Comparison of ENCODE assay signal across 8 mouse cellular contexts in the genomic region with DNA sequence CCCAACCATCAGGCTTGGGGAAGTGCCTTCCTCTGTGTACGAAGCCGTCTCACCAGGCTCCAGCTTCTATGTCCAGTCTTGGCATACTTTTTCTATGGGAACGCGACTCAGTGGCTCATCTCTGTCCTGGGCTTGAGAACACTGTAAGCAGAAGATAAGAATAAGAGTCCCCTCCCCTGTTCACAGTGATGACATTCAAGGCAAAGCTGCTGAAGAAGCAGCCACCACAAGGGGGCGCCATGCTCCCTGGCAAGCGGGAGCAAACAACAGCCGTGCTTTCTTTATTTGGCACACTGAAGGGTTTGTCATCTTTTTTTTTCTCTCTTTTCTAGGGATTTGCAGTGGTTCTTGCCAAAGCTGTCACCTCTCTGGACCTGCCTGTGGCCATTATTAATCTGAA. TPM values are rescaled to one million over a fixed set of nuclear protein-coding genes. Genes with fewer than 3 reads are reported as not detected.
A peak's percentile ranks its signal among the peaks of the same experiment; 100 is the strongest.
DNase-seq lines count a peak whose midpoint lies in the region; ATAC-seq and TF ChIP-seq lines count a peak whose summit lies in the region.

No protein-coding gene starts in this region.

- ATAC-seq in intestine, postnatal 0 days = no peak
- no peak for ATAC-seq in intestine, embryonic 15.5 days

- H3K79me3 ChIP-seq in C2C12 (ENCODE audit: low read depth) = peaks cover 1% of the 10 kb centered on the region

- no peak overlapping the region for H3K9ac ChIP-seq in intestine, postnatal 0 days (ENCODE audit: low read depth, low read length)
- no peak overlapping the region for H3K9ac ChIP-seq in intestine, embryonic 15.5 days

- peak; percentile 64 for TF ChIP-seq CTCF in intestine, postnatal 0 days (IDR thresholded peaks at IDR 0.05; ENCODE audit: low read depth)
- peak; percentile 10 for TF ChIP-seq CTCF in C2C12 (IDR thresholded peaks at IDR 0.05; ENCODE audit: control insufficient read depth, insufficient read depth, insufficient read length)

- no peaks in the 10 kb centered on the region for H3K9me3 ChIP-seq in intestine, postnatal 0 days (ENCODE audit: control insufficient read depth)
- no peaks in the 10 kb centered on the region for H3K9me3 ChIP-seq in intestine, embryonic 15.5 days
- no peaks in the 10 kb centered on the region for H3K9me3 ChIP-seq in heart, embryonic 10.5 days

- no peak overlapping the region for H3K27ac ChIP-seq in intestine, postnatal 0 days (ENCODE audit: low read depth, low read length)
- H3K27ac ChIP-seq in intestine, embryonic 15.5 days = no peak overlapping the region
- no peak overlapping the region for H3K27ac ChIP-seq in heart, embryonic 10.5 days

- no peak overlapping the region for H3K4me2 ChIP-seq in intestine, postnatal 0 days (replicated peaks; ENCODE audit: low read depth)
- H3K4me2 ChIP-seq in intestine, embryonic 15.5 days (replicated peaks) = no peak overlapping the region

- H3K79me2 ChIP-seq in C2C12 (ENCODE audit: control insufficient read depth, insufficient read depth) = no peaks in the 10 kb centered on the region

- DNase-seq in R1 (ENCODE audit: low read depth, low spot score) = peak; percentile 86
- peak; percentile 48 for DNase-seq in embryo, embryonic 11 days
- peak; percentile 49 for DNase-seq in mesoderm, embryonic 11.5 days (ENCODE audit: low read depth, low spot score)
- DNase-seq in right cerebral cortex, postnatal 25 days = no peak
- DNase-seq in heart, embryonic 10.5 days (ENCODE audit: low spot score) = no peak

- no peak overlapping the region for H3K4me3 ChIP-seq in intestine, postnatal 0 days (ENCODE audit: low read depth, low read length)
- no peak overlapping the region for H3K4me3 ChIP-seq in intestine, embryonic 15.5 days (replicated peaks)
- H3K4me3 ChIP-seq in C2C12 (ENCODE audit: insufficient read depth, poor library complexity, severe bottlenecking) = no peak overlapping the region
- H3K4me3 ChIP-seq in heart, embryonic 10.5 days = no peak overlapping the region

- H3ac ChIP-seq in C2C12 (ENCODE audit: control insufficient read depth, insufficient read length, low read depth) = no peak overlapping the region

- H3K4me1 ChIP-seq in intestine, postnatal 0 days (replicated peaks; ENCODE audit: control insufficient read depth, insufficient read depth, low read length) = no peaks in the 10 kb centered on the region
- no peaks in the 10 kb centered on the region for H3K4me1 ChIP-seq in intestine, embryonic 15.5 days (replicated peaks)
- no peaks in the 10 kb centered on the region for H3K4me1 ChIP-seq in heart, embryonic 10.5 days

- WGBS in intestine, postnatal 0 days = 87% methylated on average over 7 of the region's 7 CpGs
- 88% methylated on average over 7 of the region's 7 CpGs for WGBS in intestine, embryonic 15.5 days
- WGBS in heart, embryonic 10.5 days = 80% methylated on average over 7 of the region's 7 CpGs

- peaks cover 35% of the 10 kb centered on the region for H3K36me3 ChIP-seq in intestine, postnatal 0 days (ENCODE audit: control insufficient read depth, insufficient read depth)
- peaks cover 24% of the 10 kb centered on the region for H3K36me3 ChIP-seq in intestine, embryonic 15.5 days
- peaks cover 24% of the 10 kb centered on the region for H3K36me3 ChIP-seq in C2C12 (ENCODE audit: control insufficient read depth, insufficient read depth)
- H3K36me3 ChIP-seq in heart, embryonic 10.5 days = peaks cover 76% of the 10 kb centered on the region

- no peaks in the 10 kb centered on the region for H3K27me3 ChIP-seq in intestine, postnatal 0 days (replicated peaks; ENCODE audit: control insufficient read depth, insufficient read depth, low read length)
- H3K27me3 ChIP-seq in intestine, embryonic 15.5 days (replicated peaks) = no peaks in the 10 kb centered on the region
- no peaks in the 10 kb centered on the region for H3K27me3 ChIP-seq in C2C12 (ENCODE audit: control insufficient read depth, insufficient read depth, insufficient read length)
- H3K27me3 ChIP-seq in heart, embryonic 10.5 days (ENCODE audit: insufficient read depth, poor library complexity, severe bottlenecking) = no peaks in the 10 kb centered on the region

TF ChIP-seq in C2C12, 6 proteins besides CTCF, POLR2A, EP300 and RAD21:
- TF ChIP-seq FOSL1 (IDR thresholded peaks at IDR 0.05; ENCODE audit: insufficient read depth, low read length, poor library complexity, severe bottlenecking) (no peak), MYOD1 (IDR thresholded peaks at IDR 0.05; ENCODE audit: control insufficient read depth, insufficient read length, low read depth) (no peak), CEBPB (IDR thresholded peaks at IDR 0.05; ENCODE audit: low read depth) (no peak), MYOG (IDR thresholded peaks at IDR 0.05; ENCODE audit: control insufficient read depth, extremely low read depth, insufficient read length) (no peak), MAX (IDR thresholded peaks at IDR 0.05) (no peak), USF1 (IDR thresholded peaks at IDR 0.05; ENCODE audit: low read depth) (no peak)

RNA-seq across cellular contexts. Expression of a gene that starts 11.2 kb away (rescaled TPM):
- 12.0 and 15.0 TPM in 2 replicates for polyA plus RNA-seq in intestine, postnatal 0 days (2015; fragmentation: Nextera tagmentation; extraction: Ambion mirVana)
- 23.5 and 24.0 TPM in 2 replicates for polyA plus RNA-seq in intestine, embryonic 15.5 days (2015; fragmentation: Nextera tagmentation; extraction: Ambion mirVana)
- 24.2 TPM for polyA plus RNA-seq in C2C12 (2012; fragmentation: generic; extraction: Trizol)
- 25.2 and 26.1 TPM in 2 replicates for polyA plus RNA-seq in heart, embryonic 10.5 days (2016; fragmentation: Nextera tagmentation; extraction: Ambion mirVana)

RNA-seq across cellular contexts. Expression of a gene that starts 11.3 kb away (rescaled TPM):
- polyA plus RNA-seq in intestine, postnatal 0 days (2015; fragmentation: Nextera tagmentation; extraction: Ambion mirVana) = 97.7 and 105 TPM in 2 replicates
- polyA plus RNA-seq in intestine, embryonic 15.5 days (2015; fragmentation: Nextera tagmentation; extraction: Ambion mirVana) = 75.0 and 75.9 TPM in 2 replicates
- 43.2 TPM for polyA plus RNA-seq in C2C12 (2012; fragmentation: generic; extraction: Trizol)
- polyA plus RNA-seq in heart, embryonic 10.5 days (2016; fragmentation: Nextera tagmentation; extraction: Ambion mirVana) = 64.9 and 74.8 TPM in 2 replicates

RNA-seq across cellular contexts. Expression of a gene that starts 49.8 kb away (rescaled TPM):
- polyA plus RNA-seq in intestine, postnatal 0 days (2015; fragmentation: Nextera tagmentation; extraction: Ambion mirVana) = 45.7 and 47.0 TPM in 2 replicates
- 38.9 and 40.2 TPM in 2 replicates for polyA plus RNA-seq in intestine, embryonic 15.5 days (2015; fragmentation: Nextera tagmentation; extraction: Ambion mirVana)
- polyA plus RNA-seq in C2C12 (2012; fragmentation: generic; extraction: Trizol) = 26.9 TPM
- 30.9 and 35.7 TPM in 2 replicates for polyA plus RNA-seq in heart, embryonic 10.5 days (2016; fragmentation: Nextera tagmentation; extraction: Ambion mirVana)

Comparison
In these comparisons a context has a peak if more than half of its experiments do, and no peak if none do; other contexts are left out.
1. DNase-seq: peak in R1 (single experiment), embryo, embryonic 11 days (single experiment) and mesoderm, embryonic 11.5 days (single experiment); none in right cerebral cortex, postnatal 25 days (single experiment) and heart, embryonic 10.5 days (single experiment).